Mouse (Mus musculus): ENCODE measurements around the gene Qtrt2. TPM values are rescaled to one million over a fixed set of nuclear protein-coding genes. Genes with fewer than 3 reads are reported as not detected.

The Qtrt2 gene
- polyA plus RNA-seq, 1 experiment from 2014 or later = 23.3 TPM

- Histone ChIP-seq H3K4me3 (replicated peaks; ENCODE audit: low read length) (no peak overlapping the region), H3K27ac (no peak overlapping the region), H3K36me3 (replicated peaks; ENCODE audit: control insufficient read depth, insufficient read depth) (no peaks in the 10 kb centered on the region), H3K4me1 (replicated peaks; ENCODE audit: control insufficient read depth, insufficient read depth, low read length) (no peaks in the 10 kb centered on the region), H3K9ac (no peak overlapping the region), H3K4me2 (replicated peaks) (no peak overlapping the region), H3K27me3 (ENCODE audit: control insufficient read depth, insufficient read depth, low read length) (no peaks in the 10 kb centered on the region), H3K9me3 (ENCODE audit: control insufficient read depth, low read length) (no peaks in the 10 kb centered on the region)
- DNase-seq (ENCODE audit: low spot score) (no peak), ATAC-seq (ENCODE audit: low FRiP score) (no peak)
- 44% methylated on average over 4 of the region's 4 CpGs for WGBS
Measured at GRCm38 (mm10) chr16:43814644-43815043, 112.0 kb downstream of the Qtrt2 start.

Other genes with a start within 250 kb of the Qtrt2 start
- gene Drd3, start 172.8 kb downstream of the Qtrt2 start, polyA plus RNA-seq (2014; fragmentation: Nextera tagmentation; extraction: Ambion mirVana) = not detected in 2 replicates
- gene Ccdc191, start 37.0 kb downstream of the Qtrt2 start, polyA plus RNA-seq (2014; fragmentation: Nextera tagmentation; extraction: Ambion mirVana) = 4.2 and 7.7 TPM in 2 replicates
- gene Zdhhc23, start 53.0 kb upstream of the Qtrt2 start, polyA plus RNA-seq (2014; fragmentation: Nextera tagmentation; extraction: Ambion mirVana) = 3.6 and 3.8 TPM in 2 replicates
- 2.0 and 2.5 TPM in 2 replicates for gene Gramd1c, start 136.5 kb upstream of the Qtrt2 start, polyA plus RNA-seq (2014; fragmentation: Nextera tagmentation; extraction: Ambion mirVana)
- 169 and 200 TPM in 2 replicates for gene Atp6v1a, start 212.9 kb upstream of the Qtrt2 start, polyA plus RNA-seq (2014; fragmentation: Nextera tagmentation; extraction: Ambion mirVana)
- gene Naa50, start 213.0 kb upstream of the Qtrt2 start, polyA plus RNA-seq (2014; fragmentation: Nextera tagmentation; extraction: Ambion mirVana) = 41.0 and 46.7 TPM in 2 replicates
- gene Usf3, start 246.4 kb upstream of the Qtrt2 start, polyA plus RNA-seq (2014; fragmentation: Nextera tagmentation; extraction: Ambion mirVana) = 4.4 and 4.7 TPM in 2 replicates

Data from hindbrain, embryonic 14.5 days (tissue).